Mouse (Mus musculus) cerebellum, adult 9-10 months (tissue): ENCODE measurements around the gene Taok1.

Experiments used
- DNase-seq: peaks from one replicate; pipeline ENCODE4 v3.0.0; 2022

Gene Taok1

DNA sequence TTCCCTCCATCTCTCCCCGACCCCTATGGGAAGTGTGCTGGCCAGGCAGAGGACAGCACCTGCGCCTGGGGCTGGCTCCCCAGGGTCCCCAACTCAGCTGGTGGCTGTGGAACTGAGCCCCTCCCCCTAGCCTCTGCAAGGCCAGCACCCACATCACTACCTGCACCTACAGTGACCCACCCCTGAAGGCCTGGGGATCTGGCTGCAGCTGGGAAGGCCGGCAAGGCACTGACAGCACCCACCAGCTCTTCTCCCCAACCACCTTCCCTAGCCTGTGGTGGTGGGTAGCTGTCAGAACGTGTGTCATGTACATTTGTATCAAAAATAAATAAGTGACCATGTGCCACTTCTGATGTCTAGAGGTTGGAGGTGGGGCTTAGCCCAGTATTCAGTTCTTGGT, 100.2 kb downstream of the Taok1 start:
- peak; percentile 30 for DNase-seq

DNA sequence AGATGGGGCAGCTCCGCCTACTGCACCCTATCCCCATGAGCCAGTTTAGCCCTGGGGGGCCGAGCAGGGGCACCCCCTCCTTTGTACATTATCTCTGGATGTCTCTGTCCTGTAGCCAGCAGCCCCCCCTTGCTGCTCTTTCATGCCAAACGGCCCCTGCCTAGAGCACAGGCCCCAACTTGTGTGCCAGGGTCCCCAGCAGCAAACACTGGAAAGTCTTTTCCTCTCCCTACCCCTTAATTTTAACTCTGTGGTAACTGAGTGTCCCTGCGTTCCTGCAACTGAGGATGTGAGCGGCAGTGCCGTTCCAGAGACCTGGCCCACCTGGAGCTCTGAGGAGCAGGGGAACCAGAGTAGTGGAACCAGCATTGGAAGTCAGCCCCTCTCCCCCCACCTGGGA, 100.7 kb downstream of the Taok1 start:
- peak; percentile 42 for DNase-seq

DNA sequence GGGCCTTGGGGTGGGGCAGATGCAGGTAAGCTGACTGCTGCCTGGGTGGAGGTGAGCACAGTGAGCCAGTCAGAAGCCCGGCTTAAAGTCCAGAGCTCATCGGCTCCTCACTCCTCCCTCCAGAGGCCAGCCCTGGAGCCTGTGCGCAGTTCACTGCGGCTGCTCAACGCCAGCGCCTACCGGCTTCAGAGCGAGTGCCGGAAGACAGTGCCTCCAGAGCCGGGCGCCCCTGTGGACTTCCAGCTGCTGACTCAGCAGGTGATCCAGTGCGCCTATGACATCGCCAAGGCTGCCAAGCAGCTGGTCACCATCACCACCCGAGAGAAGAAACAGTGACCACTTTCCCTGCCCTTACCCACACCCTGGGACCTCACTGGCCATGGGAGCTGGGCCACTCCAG, 101.3 kb downstream of the Taok1 start:
- DNase-seq = peak; percentile 41

DNA sequence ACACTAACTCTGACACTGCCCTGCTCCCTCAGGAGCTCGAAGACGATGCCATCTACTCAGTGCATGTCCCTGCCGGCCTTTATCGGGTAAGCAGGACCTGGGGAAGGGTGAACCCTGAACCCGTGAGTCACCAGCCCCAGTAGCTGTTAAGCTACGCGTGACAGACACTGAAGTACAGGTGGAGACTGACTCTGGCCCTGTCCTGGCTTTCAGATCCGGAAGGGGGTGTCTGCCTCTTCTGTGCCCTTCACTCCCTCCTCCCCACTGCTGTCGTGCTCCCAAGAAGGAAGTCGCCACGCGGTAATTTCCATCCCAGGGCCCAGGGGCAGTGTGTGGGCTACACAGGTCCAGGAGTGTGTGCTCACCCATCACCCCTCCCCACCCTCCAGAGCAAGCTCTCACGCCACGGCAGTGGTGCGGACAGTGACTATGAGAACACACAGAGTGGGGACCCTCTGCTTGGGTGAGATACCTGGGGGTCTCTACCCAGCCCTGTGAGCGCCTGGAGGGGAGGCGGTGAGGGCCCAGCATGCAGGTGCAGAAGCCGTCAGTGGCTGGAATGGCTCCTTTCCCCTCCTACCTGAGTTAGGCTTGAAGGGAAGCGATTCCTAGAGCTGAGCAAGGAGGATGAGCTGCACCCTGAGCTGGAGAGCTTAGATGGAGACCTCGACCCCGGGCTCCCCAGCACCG, 102.2 kb downstream of the Taok1 start:
- DNase-seq = peak; percentile 25

DNA sequence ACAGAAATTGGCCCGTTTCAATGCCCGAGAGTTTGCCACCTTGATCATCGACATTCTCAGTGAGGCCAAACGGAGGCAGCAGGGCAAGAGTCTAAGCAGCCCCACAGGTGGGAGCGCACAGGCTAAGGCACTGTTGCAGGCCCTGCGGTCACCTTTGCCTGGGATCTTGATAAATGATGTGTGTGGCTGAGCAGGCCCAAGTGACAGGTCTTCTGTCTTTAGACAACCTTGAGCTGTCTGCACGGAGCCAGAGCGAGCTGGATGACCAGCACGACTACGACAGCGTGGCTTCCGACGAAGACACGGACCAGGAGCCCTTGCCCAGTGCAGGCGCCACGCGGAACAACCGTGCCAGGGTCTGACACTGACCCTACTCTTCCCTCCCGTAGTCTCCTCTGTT, 103.2 kb downstream of the Taok1 start:
- DNase-seq = peak; percentile 30

DNA sequence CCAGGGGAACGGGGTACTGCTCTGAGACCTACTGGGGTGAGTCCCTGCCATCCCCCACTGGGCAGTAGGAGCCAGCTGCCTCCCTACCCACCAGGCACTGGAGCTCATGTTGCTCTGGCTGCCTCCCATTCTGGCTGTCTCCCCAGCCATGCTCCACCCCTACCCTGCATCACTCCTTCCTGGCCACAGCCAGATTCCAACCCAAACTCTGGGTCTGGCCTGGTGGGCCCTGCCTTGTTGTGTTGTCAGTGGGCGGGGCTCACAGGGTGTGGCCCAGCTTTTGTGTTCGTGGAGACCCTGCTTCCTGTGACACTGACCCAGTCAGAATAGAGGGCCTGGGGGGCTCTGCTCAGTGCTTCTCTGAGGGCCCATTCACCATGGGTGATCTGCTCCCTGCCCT, 104.1 kb downstream of the Taok1 start:
- peak; percentile 16 for DNase-seq

DNA sequence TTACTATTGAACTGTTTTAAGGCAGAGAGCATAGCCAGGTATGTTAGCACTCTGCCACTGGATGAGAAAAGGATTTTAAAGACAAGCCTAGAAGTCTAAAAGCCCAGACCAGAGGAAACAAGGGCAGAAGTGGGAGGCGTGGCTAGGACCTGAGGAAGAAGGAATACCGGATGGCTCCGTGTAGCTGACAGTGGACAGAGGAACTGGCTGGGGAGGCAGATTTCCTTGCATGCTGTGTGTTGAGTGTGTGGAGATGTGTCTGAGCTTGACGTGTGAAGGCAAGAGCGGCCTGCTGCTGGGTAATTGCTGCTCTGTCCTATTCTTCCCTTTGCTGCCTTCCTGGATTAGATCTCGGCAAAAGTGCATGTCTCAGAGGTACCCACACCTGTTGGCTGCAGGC, 105.1 kb downstream of the Taok1 start:
- DNase-seq = no peak

DNA sequence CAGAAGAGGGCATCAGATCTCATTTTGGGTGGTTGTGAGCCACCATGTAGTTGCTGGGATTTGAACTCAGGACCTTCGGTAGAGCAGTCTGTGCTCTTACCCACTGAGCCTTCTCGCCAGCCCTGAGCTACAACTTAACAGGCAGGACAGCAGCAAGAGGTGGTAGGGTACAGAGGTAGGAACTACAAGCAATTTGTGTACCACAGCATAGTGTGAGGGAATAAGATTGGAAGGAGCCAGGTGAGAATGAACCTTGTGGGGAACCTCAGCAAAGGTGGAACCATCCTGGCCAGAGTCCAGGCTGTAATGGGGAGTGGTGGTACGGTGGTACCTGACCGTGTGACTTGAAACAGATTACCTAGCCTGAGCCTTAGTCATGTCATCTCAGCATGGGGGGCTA, 105.6 kb downstream of the Taok1 start:
- DNase-seq = peak; percentile 53

DNA sequence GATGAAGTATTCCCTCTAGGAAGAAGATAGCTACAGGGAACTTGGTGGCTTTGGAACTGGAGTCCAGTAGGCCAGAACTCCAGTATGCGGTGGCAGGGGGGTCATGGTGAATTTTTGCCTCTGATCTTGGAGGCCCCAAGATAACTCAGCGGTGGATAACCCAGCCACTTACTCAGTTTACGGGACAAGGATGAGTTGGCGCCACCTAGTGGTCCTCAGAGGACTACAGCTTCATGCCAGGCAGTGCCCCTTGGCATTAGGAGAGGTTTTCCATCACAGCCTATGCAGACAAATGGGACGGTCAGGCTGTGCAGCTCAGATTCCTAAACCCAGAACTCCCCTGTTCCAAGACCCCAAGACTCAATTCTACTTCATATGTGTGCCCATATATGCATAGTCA, 106.2 kb downstream of the Taok1 start:
- peak; percentile 90 for DNase-seq

DNA sequence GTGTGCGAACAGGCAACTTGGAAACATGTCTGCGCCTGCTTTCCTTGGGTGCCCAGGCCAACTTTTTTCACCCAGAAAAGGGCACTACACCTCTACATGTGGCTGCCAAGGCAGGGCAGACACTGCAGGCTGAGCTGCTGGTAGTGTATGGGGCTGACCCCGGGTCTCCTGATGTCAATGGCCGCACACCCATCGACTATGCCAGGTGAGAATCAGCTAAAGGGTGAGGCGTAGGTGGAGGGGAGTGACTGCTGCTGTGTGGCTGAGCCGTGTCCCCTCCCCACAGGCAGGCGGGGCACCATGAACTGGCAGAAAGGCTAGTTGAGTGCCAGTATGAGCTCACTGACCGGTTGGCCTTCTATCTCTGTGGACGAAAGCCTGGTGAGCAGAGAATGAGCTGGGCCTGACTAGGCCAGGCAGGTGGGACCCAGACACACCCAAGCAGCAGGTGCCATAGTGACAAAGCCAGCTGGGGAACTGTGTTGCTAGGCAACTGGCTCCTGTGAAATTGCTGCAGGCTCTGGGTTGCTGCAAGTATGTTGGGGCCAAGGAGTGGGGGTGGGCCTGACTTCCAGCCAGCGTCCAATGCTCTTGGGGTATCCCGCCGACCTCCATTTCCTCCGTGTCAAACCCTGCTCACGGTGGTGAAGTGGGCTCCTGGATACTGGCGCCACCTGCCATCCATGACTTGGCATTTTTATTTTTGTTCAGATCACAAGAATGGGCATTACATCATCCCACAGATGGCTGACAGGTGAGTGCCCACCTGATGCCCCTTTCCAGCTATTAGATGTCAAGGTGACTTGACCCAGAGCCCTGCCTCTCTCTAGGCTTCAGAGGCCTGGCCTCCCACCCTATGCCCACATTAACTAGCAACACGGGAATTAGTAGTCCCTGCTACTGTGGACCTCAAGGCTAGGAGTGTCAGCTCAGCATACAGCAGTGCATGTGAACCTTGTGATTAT, 107.0 kb downstream of the Taok1 start:
- peak; percentile 67 for DNase-seq

DNA sequence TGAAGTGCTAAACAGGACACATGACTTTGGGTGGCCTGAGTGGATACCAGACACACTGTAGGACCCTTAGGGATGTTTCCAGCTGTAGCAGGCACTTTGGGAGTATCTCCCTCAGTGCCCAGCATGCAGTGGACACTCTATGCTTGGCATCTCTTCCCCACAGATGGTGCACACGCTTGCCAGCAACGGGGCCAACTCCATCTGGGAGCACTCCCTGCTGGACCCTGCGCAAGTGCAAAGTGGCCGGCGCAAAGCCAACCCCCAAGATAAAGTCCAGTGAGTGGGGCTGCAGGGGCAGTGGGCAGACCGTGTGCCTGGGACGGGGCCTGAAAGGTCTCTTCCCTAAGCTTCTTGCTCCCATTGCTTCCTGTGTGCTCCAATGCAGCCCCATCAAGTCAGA, 108.3 kb downstream of the Taok1 start:
- peak; percentile 89 for DNase-seq

DNA sequence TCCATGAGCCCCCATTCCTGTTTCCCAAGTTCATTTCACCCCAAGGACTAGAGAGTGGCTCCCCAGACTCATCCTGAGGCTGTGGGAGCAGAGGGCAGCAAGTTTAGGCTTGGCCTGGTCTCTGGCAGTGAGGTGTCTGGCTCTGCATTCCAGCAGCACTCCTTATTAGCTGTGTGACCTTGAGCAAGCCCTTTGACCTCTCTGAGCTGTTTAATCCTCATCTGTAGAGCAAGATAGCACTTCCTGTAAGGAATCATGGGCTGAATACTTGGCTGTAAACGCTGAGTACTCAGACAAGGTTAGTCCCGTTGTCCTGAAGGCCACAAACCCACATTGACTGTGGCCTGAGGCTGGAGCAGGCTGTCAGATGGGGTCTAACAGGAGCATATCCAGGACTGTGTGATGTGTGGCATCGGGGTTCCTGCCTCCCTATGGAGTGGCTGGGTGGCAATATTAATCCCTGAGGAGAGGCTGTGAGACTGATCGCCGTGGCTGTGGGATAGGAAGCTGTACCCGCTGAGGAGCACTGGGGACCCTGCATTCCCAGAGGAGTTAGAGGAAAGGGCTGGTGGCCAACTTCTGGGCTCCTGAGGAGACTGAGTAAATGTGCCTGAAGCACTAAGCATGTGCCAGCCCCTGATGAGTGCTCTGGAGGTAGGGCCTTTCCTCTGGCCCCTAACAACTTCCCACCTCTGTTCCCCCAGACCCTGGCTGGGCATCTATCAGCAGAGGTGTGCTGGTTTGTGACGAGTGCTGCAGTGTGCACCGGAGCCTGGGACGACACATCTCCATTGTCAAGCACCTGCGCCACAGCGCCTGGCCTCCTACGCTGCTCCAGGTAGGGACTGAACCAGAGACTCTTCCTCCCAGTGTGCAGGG, 109.1 kb downstream of the Taok1 start:
- DNase-seq = peak; percentile 59

DNA sequence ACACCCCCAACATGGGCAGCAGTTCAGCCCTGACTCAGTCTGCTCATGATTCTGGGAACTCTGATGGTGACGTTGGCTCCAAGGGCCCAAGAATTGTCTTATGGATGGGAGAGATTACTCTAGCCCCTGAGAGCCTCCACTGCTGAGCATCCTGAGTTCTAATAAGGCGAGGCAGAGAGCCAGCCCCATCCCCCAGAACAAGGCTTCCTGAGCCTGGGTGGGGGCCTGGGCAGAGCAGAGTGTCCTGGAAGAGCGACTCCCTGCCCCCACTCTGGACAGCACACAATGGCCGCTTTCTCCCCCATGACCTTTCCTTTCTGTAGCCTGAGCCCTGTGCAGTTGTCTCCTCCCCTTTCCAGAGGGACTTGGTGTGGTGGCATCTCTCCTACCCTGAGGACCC, 109.8 kb downstream of the Taok1 start:
- no peak for DNase-seq

DNA sequence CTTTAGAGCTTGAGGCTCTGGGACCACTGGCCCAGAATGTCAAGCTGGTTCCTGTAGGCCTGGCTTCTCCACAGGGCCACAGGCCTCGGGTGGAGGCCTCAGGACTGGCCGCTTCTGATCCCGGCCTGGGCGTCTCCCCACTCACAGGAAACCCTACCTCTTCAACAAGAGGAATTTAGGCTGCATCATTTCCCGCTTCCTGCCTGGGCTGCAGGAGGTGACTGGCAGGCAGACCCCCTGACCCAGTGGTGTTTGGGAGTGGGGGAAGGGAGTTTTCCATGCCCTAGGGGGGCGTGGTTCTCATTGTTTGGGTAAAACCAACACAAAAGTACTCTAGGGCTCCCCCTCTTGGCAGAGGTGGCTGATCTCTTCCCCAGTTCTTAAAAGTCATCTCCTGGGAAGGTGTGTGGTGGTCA, 110.3 kb downstream of the Taok1 start:
- DNase-seq = peak; percentile 77

DNA sequence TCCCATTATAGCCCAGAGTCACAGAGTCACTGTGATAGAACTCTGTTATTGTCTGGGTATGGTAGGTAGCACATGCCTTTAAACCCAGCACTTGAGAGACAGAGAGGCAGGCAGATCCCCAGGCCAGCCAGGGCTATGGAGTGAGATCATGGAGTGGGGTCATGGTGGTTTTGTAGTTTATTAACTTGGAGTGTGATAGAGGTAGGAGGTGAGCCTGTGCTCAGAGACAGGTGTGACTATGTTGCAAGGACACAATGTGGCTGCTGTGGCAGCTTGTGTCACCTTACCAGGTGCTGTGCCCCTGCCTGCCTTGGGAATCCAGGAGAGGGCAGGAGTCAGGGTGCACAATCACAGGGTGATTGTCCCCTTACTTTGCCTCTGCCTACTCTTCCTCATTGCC, 112.1 kb downstream of the Taok1 start:
- DNase-seq = peak; percentile 43

DNA sequence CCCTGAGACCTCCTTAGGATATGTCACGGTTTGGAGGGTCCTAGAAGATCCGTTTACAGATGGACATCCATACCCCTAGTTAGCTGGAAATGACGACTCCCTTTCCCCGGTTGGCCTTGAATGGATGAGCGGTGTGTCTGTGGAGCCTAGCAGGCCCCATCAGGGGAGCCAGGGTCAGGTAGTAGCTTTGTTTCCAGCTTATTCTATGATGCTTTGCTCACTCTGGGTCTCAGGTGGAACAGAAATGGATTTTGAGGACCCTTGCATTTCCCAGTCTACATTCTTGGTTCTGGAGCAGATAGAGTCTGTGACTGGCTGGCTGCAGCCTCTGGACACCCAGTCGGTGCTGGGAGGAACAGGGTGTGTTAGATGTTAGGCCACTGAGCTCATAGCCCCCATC, 112.8 kb downstream of the Taok1 start:
- peak; percentile 52 for DNase-seq

DNA sequence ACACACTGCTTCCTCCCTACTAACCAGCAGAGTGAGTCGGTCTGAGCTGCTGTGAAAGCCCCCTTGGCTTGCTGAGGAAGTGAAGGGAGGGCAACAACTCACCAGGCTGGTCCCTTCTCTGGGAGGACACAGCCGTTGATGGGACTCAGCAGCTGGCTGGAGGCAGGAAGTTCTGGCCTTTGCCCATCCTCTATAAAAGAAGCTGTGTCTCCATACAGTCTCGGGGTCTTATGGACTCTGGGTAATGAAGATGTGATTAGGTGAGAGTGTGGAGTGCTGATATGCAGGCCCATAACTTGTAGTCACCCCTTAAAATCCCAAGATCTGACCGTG, 113.3 kb downstream of the Taok1 start:
- no peak for DNase-seq

DNA sequence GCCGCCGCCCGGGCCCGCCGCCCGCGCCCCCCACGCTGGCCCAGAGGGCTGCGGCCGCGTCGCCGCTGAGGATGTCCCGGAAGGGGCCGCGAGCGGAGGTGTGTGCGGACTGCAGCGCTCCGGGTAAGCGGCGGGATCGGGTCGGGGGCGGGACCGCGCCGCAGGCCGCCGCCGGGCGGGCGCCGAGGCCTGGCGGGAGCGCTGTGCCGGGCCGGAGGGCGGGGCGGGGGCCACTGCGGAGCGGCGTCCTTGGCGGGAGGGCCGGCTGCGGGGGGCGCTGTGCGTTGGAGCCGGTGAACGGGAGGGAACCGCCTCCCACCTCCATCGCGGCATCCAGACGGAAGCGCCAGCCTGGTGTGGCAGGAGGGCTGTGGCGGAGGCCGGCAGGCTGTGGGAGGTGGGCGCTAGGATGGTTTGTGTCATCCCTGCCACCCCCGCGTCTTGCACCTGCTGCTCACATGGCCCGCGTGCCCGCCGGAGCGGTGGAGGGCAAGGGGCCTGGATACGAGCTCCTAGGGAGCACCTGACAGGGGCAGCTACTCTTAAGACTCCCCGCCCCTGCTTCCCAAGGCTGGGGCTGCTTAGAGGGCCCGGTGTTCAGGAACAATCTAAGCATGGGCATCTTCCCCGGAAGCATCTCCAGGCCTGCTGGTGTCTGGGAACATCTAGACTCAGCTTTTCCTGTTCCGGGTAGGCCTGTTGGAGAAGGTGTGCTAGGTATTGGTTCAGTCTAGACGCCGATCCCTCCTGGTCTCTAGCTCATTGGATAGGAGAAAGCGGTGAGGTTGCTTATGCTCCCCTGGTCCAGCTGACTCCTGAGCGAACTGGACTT, 113.9 kb downstream of the Taok1 start, which contains the start of gene Git1:
Gene Git1, plus strand, starts transcription at position 51 of the 832 bp plus-strand sequence.
- peak; percentile 68 for DNase-seq

DNA sequence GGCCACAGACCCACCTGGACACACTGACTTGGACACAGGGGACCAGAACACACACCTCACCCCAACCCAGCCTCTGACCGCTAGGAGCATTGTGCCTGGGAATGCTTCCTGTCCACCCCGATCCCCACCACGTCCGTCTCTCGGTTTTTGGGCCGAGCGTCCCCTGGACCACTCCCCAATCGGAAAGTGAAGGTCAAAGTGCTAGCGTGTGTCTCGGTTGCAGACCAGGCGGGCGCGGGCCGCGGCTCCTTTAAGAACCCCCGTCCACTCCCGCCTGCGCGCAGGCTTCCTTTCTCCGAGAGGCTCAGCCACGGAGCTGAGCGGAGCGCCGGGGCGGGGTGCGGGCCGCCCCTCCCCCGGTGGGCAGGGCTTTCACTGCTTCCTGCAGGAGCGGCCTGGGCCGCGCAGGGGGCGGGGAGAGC, 114.7 kb downstream of the Taok1 start:
- peak; percentile 93 for DNase-seq

DNA sequence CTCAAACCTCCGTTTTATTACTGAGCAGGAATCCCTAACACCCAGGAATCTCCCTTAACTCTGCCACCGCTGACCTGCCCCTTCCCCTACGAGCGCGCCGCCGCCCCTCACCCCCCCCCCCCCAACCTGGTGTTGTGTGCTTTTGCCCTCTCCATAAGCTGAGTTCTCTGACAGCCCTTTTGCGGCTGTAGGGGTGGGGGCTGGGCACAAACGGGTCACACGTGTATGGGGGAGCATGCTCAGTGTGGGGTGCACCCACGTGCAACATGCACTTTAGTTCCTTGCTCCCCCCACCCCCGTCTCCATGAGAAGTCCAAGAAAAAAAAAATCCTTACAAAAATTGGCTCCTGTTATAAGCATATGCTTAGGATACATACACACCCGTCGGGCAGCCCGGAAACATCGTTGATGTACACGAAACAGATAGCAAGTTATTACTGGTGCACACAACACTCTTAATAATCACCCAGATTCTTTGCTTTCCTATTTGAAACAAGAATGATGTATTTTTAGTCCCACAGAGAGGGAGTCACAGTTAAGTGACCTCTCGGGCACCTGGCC, 115.2 kb downstream of the Taok1 start:
- DNase-seq = peak; percentile 71

DNA sequence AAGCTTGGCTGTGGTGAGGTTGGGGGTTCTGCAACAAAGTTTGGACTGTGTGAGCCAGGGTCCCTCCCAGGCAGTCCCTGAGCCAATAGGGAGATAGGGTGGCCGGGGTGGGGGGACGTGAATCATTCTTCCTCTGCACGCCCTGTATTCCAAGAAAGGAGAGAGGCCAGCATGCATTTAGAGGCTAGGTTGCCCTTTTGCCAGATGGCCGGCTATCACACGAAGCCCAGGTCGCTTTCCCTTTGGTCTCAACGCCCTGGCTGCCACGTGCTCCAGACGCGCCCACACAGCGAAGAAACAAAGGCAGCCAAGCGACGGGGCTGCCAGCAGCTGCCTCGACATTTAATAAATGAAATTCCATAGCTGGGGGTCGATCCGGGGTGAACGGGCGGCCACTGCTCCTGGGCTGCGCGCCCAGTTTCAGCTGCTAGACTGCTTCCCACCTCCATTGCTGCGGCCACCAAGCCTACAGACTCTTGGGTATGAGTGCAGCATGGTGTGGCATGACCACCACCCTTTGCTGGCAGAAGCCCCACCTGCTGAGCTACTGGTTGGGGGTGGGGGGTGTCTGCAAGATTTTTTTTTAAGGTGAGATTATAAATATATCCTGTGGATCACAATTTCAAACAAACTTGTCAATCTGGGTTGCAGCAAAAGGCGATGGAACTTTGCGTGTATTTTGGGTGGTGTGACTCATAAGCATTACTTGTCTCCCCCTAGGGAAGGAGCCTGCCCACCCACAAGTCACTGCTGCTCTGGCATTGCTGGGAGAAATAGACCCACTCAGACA, 115.9 kb downstream of the Taok1 start:
- DNase-seq = peak; percentile 75
